Mouse (Mus musculus): ENCODE measurements around the gene Olfr1286.

The Olfr1286 gene

GRCm38 (mm10) chr2:111422931-111423330 lies at the start of gene Olfr1286:
Olfr1286 (minus strand) TSS chr2:111423115.
- no peak for DNase-seq (ENCODE audit: extremely low read depth, insufficient read length, low spot score)

DNA sequence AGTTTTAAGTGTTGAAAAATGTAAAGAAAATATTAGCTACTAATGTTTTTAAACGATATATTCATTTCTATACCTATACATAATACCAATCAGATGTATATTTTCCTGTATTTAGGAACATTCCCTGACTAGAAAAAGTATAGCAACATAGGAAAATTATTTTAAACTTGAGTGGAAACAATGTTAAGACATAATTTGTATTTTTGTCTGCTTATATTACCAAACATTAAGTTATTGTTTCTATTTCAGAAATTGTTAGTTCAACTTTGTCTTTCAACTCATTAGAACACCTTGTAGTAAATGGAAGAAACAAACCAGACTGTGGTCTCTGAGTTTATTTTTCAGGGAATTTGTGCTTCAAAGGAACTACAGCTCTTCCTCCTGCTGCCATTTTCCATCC lies 25.9 kb upstream of the Olfr1286 start, which contains the start of gene Olfr1287:
Gene Olfr1287 (plus strand): TSS at position 301 of the 400 bp plus-strand sequence.
- no peak for DNase-seq (ENCODE audit: extremely low read depth, insufficient read length, low spot score)

DNA sequence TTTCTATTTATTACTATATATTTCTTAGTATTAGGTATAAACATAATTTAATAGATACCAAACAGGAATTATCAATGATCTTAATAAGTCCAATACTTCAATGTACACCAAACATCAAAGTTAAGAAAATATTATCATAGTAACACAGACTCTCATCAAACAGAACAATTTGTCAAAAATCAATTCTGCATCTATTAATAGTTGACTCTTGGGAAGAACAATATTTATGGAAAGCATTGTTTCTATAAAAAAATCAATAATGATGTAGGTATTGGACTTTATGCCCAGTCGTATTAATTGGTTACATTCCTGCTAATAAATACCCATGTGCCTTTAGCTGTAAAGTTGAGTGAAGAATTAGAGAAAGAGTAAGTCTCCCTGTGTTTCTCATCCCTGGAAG lies 47.7 kb downstream of the Olfr1286 start, which contains the start of gene Olfr1284:
Gene Olfr1284 (plus strand): TSS at position 301 of the 400 bp plus-strand sequence.
- no peak for DNase-seq (ENCODE audit: extremely low read depth, insufficient read length, low spot score)

All from 3134 (cell line).